ENCODE assay signal across 33 mouse cellular contexts in the genomic region with DNA sequence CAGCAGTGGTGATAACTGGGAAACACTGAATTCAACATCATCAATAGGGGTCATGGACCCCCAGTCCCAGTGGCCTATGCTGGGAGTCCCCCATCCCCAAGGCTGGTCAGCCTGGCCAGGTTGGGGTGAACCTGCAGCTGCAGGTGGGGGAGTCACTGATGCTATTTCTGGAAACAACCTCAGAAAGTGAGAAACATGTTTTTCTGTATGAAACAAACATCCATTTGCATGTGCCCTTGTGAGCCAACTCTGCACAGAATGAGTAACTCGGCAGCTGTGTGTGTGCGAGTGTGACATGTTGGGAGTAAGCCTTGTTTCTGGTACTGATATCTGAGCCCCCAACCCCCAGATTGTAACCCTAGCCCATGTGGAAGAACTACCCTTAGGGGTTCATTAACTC. TPM values are rescaled to one million over a fixed set of nuclear protein-coding genes. Genes with fewer than 3 reads are reported as not detected.
DNase-seq lines count a peak whose midpoint lies in the region; ATAC-seq and TF ChIP-seq lines count a peak whose summit lies in the region.
"Had no signal": no experiment of that assay in that cellular context is flagged by ENCODE, and none has a peak within 500 bp of the region (broad histone marks: within the 10 kb centered on the region; RNA-seq: fewer than 3 reads in every experiment).

No protein-coding gene starts in this region.

- TF ChIP-seq POLR2A in small intestine, adult 2 months (IDR thresholded peaks at IDR 0.05; ENCODE audit: low read depth, low read length): no peak

- TF ChIP-seq CTCF in small intestine, adult 2 months (IDR thresholded peaks at IDR 0.05; ENCODE audit: extremely low read depth, insufficient read length, insufficient replicate concordance, low read depth, low read length): no peak

- no peak for DNase-seq in embryonic facial prominence, embryonic 10.5 days (ENCODE audit: low spot score)
- DNase-seq in midbrain, embryonic 11.5 days (ENCODE audit: low spot score, missing footprints): no peak
- no peak for DNase-seq in midbrain, embryonic 14.5 days
- peak; percentile 95 for DNase-seq in A20 (ENCODE audit: low read depth, low spot score)
- DNase-seq in embryo, embryonic 9.5 days (ENCODE audit: extremely low spot score): no peak
- DNase-seq: adrenal gland, postnatal 10 days; cerebellum, adult 11 months; cerebellum, adult 9-10 months; cerebellum, postnatal 36 days; gastrocnemius, adult 2 months; gastrocnemius, postnatal 36 days; heart, adult 18-20 months; heart, postnatal 36 days; kidney, adult 11 months; kidney, postnatal 36 days; lung, postnatal 4 days; right cerebral cortex, postnatal 4 days; thymus, postnatal 14 days had no signal

- 78% methylated on average over 2 of the region's 2 CpGs for WGBS in embryonic facial prominence, embryonic 13.5 days
- WGBS in embryonic facial prominence, embryonic 10.5 days: 90% methylated on average over 2 of the region's 2 CpGs
- 90% methylated on average over 2 of the region's 2 CpGs for WGBS in midbrain, embryonic 11.5 days
- WGBS in midbrain, embryonic 14.5 days: 89% methylated on average over 2 of the region's 2 CpGs
- WGBS in small intestine, adult 2 months: 88% methylated on average over 2 of the region's 2 CpGs

- no peak overlapping the region for H3K27ac ChIP-seq in embryonic facial prominence, embryonic 13.5 days
- H3K27ac ChIP-seq in embryonic facial prominence, embryonic 10.5 days (replicated peaks): no peak overlapping the region
- no peak overlapping the region for H3K27ac ChIP-seq in midbrain, embryonic 11.5 days (ENCODE audit: low read depth, low read length)
- no peak overlapping the region for H3K27ac ChIP-seq in midbrain, embryonic 14.5 days (replicated peaks; ENCODE audit: low read depth, low read length)
- peak overlapping the region; percentile 64 for H3K27ac ChIP-seq in small intestine, adult 2 months (ENCODE audit: insufficient read depth, low read depth, low read length)
- H3K27ac ChIP-seq: gastrocnemius, adult 2 months; hindbrain, embryonic 13.5 days; kidney, embryonic 15.5 days; layer of hippocampus, adult 2 months; left cerebral cortex, adult 2 months; limb, embryonic 12.5 days; stomach, embryonic 15.5 days had no signal

- no peaks in the 10 kb centered on the region for H3K9me3 ChIP-seq in embryonic facial prominence, embryonic 13.5 days
- no peaks in the 10 kb centered on the region for H3K9me3 ChIP-seq in embryonic facial prominence, embryonic 10.5 days
- H3K9me3 ChIP-seq in midbrain, embryonic 11.5 days (ENCODE audit: control insufficient read depth, low read length): no peaks in the 10 kb centered on the region
- H3K9me3 ChIP-seq in midbrain, embryonic 14.5 days (ENCODE audit: control insufficient read depth, low read length): no peaks in the 10 kb centered on the region
- H3K9me3 ChIP-seq: hindbrain, embryonic 13.5 days; kidney, embryonic 15.5 days; limb, embryonic 12.5 days; megakaryocyte, embryonic 14.5 days; stomach, embryonic 15.5 days had no signal

- H3K4me2 ChIP-seq in embryonic facial prominence, embryonic 13.5 days: no peak overlapping the region
- no peak overlapping the region for H3K4me2 ChIP-seq in midbrain, embryonic 11.5 days
- no peak overlapping the region for H3K4me2 ChIP-seq in midbrain, embryonic 14.5 days (ENCODE audit: low read length)
- H3K4me2 ChIP-seq: heart, embryonic 11.5 days; hindbrain, embryonic 13.5 days; kidney, embryonic 15.5 days; limb, embryonic 12.5 days; stomach, embryonic 15.5 days had no signal

- H3K4me1 ChIP-seq in embryonic facial prominence, embryonic 13.5 days: no peaks in the 10 kb centered on the region
- no peaks in the 10 kb centered on the region for H3K4me1 ChIP-seq in embryonic facial prominence, embryonic 10.5 days
- no peaks in the 10 kb centered on the region for H3K4me1 ChIP-seq in midbrain, embryonic 11.5 days (ENCODE audit: control insufficient read depth, insufficient read depth, low read length)
- no peaks in the 10 kb centered on the region for H3K4me1 ChIP-seq in midbrain, embryonic 14.5 days (ENCODE audit: control insufficient read depth, insufficient read depth, low read length)
- no peaks in the 10 kb centered on the region for H3K4me1 ChIP-seq in small intestine, adult 2 months (ENCODE audit: control insufficient read depth, insufficient read depth, insufficient read length, low read length)
- H3K4me1 ChIP-seq: hindbrain, embryonic 13.5 days; kidney, embryonic 15.5 days; limb, embryonic 12.5 days; megakaryocyte, embryonic 14.5 days; stomach, embryonic 15.5 days had no signal

- no peak overlapping the region for H3K9ac ChIP-seq in embryonic facial prominence, embryonic 13.5 days
- no peak overlapping the region for H3K9ac ChIP-seq in midbrain, embryonic 11.5 days (ENCODE audit: low read length)
- H3K9ac ChIP-seq in midbrain, embryonic 14.5 days (replicated peaks; ENCODE audit: low read length): no peak overlapping the region
- H3K9ac ChIP-seq: hindbrain, embryonic 13.5 days; kidney, embryonic 15.5 days; limb, embryonic 12.5 days; stomach, embryonic 15.5 days had no signal

- no peaks in the 10 kb centered on the region for H3K36me3 ChIP-seq in embryonic facial prominence, embryonic 13.5 days
- no peaks in the 10 kb centered on the region for H3K36me3 ChIP-seq in embryonic facial prominence, embryonic 10.5 days (replicated peaks)
- H3K36me3 ChIP-seq in midbrain, embryonic 11.5 days (ENCODE audit: control insufficient read depth, insufficient read depth, low read length): no peaks in the 10 kb centered on the region
- H3K36me3 ChIP-seq in midbrain, embryonic 14.5 days (ENCODE audit: control insufficient read depth, insufficient read depth, low read length): no peaks in the 10 kb centered on the region
- H3K36me3 ChIP-seq in small intestine, adult 2 months (ENCODE audit: control insufficient read depth, insufficient read depth, low read length): no peaks in the 10 kb centered on the region
- H3K36me3 ChIP-seq: hindbrain, embryonic 13.5 days; kidney, embryonic 15.5 days; limb, embryonic 12.5 days; stomach, embryonic 15.5 days had no signal

- ATAC-seq in embryonic facial prominence, embryonic 13.5 days (ENCODE audit: insufficient number of reproducible peaks, insufficient read depth, low FRiP score, low TSS enrichment, low read depth): 0 out of 2 replicates have a peak, but pooled peaks have one; percentile 11
- 0 out of 2 replicates have a peak, but pooled peaks have one; percentile 33 for ATAC-seq in midbrain, embryonic 11.5 days (ENCODE audit: low FRiP score)
- ATAC-seq in midbrain, embryonic 14.5 days (ENCODE audit: low FRiP score, low TSS enrichment): no peak
- ATAC-seq: forebrain, embryonic 16.5 days; midbrain, embryonic 16.5 days; Patski had no signal

- no peaks in the 10 kb centered on the region for H3K27me3 ChIP-seq in embryonic facial prominence, embryonic 13.5 days
- no peaks in the 10 kb centered on the region for H3K27me3 ChIP-seq in embryonic facial prominence, embryonic 10.5 days (replicated peaks; ENCODE audit: low read depth, poor library complexity, severe bottlenecking)
- H3K27me3 ChIP-seq in midbrain, embryonic 11.5 days (ENCODE audit: control insufficient read depth, insufficient read depth, low read length): no peaks in the 10 kb centered on the region
- no peaks in the 10 kb centered on the region for H3K27me3 ChIP-seq in midbrain, embryonic 14.5 days (ENCODE audit: control insufficient read depth, insufficient read depth, low read length)
- no peaks in the 10 kb centered on the region for H3K27me3 ChIP-seq in small intestine, adult 2 months (ENCODE audit: control insufficient read depth, insufficient read depth, low read length)
- H3K27me3 ChIP-seq: hindbrain, embryonic 13.5 days; kidney, embryonic 15.5 days; limb, embryonic 12.5 days; stomach, embryonic 15.5 days had no signal

- no peak overlapping the region for H3K4me3 ChIP-seq in embryonic facial prominence, embryonic 13.5 days
- H3K4me3 ChIP-seq in embryonic facial prominence, embryonic 10.5 days: no peak overlapping the region
- H3K4me3 ChIP-seq in midbrain, embryonic 11.5 days (ENCODE audit: low read depth, low read length): no peak overlapping the region
- no peak overlapping the region for H3K4me3 ChIP-seq in midbrain, embryonic 14.5 days (replicated peaks; ENCODE audit: low read depth, low read length)
- H3K4me3 ChIP-seq in small intestine, adult 2 months (ENCODE audit: low read depth, low read length): no peak overlapping the region
- H3K4me3 ChIP-seq: erythroblast, embryonic 14.5 days; gastrocnemius, adult 2 months; hindbrain, embryonic 13.5 days; kidney, embryonic 15.5 days; layer of hippocampus, adult 2 months; left cerebral cortex, adult 2 months; limb, embryonic 12.5 days; megakaryocyte, embryonic 14.5 days; stomach, embryonic 15.5 days had no signal

RNA-seq across cellular contexts. Expression of a gene that starts 59.0 kb away (rescaled TPM):
- polyA plus RNA-seq in embryonic facial prominence, embryonic 13.5 days (2015; fragmentation: Nextera tagmentation; extraction: Ambion mirVana): 16.6 and 18.0 TPM in 2 replicates
- polyA plus RNA-seq in embryonic facial prominence, embryonic 10.5 days (2016; fragmentation: Nextera tagmentation; extraction: Ambion mirVana): 11.4 and 12.1 TPM in 2 replicates
- polyA plus RNA-seq in midbrain, embryonic 11.5 days (2014; fragmentation: Nextera tagmentation; extraction: Ambion mirVana): 11.5 and 13.1 TPM in 2 replicates
- polyA plus RNA-seq in midbrain, embryonic 14.5 days (2014; fragmentation: Nextera tagmentation; extraction: Ambion mirVana): 24.5 and 61.9 TPM in 2 replicates
- polyA plus RNA-seq in small intestine, adult 2 months (2012; rRNA removed): 1.8 and 2.4 TPM in 2 replicates
- polyA plus RNA-seq: erythroblast, embryonic 14.5 days; liver, adult 2 months had no signal
